Mouse (Mus musculus): Measurements from ENCODE around the gene Gm16253. TPM values are rescaled to one million over a fixed set of nuclear protein-coding genes. Genes with fewer than 3 reads are reported as not detected.

The Gm16253 gene
- polyA plus RNA-seq, 1 experiment from 2014 or later, result 1.2 TPM

DNA sequence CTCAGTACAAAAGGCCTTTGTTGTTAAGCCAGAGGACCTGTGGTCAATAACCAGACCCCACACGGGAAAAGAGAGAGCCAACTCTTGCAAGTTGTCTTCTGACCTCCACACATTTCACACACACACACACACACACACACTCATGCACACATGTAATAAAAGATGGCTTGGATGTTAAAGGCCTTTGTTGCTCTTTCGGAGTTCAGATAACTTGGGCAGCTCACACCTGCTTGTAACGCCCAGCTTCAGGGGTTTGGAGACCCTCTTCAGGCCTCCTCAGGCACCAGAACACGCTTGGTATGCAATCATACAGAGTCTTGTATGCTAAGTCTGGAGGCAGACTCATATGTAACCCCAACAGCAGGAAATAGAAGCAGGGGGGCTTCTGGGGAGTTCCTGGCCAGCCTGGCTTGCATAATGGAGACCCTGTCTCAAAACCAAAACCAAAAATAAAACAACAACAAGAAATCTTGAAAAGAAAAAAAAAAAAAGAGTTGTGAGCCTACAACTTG, 2.5 kb downstream of the Gm16253 start:
- Histone ChIP-seq H3K4me3 (no peak overlapping the region), H3K4me1 (replicated peaks) (peaks cover 31% of the 10 kb centered on the region), H3K4me2 (no peak overlapping the region), H3K27me3 (peaks cover 11% of the 10 kb centered on the region), H3K27ac (no peak overlapping the region), H3K36me3 (no peaks in the 10 kb centered on the region), H3K9me3 (no peaks in the 10 kb centered on the region), H3K9ac (0 out of 2 replicates have a peak overlapping the region, but pooled peaks have one; percentile 43)
- ATAC-seq (ENCODE audit: low FRiP score), result no peak
- 71% methylated on average over 4 of the region's 4 CpGs for WGBS

DNA sequence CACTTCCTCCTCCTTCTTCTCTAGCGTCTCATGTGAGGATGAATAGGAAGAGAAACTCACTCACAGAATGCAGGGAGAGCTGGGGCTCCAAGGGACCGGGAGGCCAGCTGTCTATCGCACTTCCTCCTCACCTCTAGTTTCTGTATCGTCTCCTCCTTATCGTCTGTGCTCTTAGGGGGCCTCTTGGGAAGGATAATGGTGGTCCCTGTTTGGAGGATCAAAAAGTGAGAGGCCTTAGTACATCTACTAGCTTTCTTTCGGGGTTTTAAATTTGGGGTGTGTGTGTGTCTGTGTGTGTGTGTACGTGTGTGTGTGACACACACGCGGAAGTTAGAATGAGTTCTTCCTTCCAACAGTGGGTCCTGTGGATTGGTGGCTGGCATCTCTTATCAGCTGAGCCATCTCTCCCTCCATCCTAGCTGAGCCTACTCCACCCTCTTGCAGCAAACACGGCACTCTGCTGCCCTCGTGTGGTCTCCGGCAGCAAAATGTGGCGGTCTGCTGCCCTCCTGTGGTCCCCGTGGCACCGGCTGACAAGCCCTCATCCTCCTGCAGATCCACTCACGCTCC, 3.2 kb downstream of the Gm16253 start:
- Histone ChIP-seq H3K9me3 (no peaks in the 10 kb centered on the region), H3K4me2 (peak overlapping the region; percentile 58), H3K4me1 (replicated peaks) (peaks cover 31% of the 10 kb centered on the region), H3K36me3 (no peaks in the 10 kb centered on the region), H3K27me3 (peaks cover 11% of the 10 kb centered on the region), H3K27ac (no peak overlapping the region), H3K4me3 (peak overlapping the region; percentile 30), H3K9ac (peak overlapping the region; percentile 72)
- peak; percentile 83 for ATAC-seq (ENCODE audit: low FRiP score)
- WGBS, result 15% methylated on average over 16 of the region's 16 CpGs

DNA sequence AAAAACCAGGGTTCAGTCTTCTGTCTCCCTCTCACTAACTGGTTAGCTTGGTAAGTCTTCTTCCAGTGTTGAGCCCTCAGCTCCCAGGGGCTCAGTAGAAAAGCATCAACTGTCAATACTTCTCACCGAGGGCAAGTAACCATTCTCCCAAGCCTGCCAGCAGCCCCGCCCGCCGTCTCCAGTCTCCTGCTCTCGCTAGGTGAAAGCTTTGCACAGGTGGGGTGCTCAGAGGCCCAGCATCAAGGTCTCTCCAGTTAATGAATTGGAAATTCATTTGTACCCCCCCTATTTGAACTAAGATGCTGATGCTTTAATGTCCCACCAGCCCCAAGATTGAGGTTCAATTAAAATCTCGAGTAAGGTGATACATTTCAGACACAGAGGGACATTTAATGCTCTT, 4.4 kb downstream of the Gm16253 start:
- Histone ChIP-seq H3K9ac (no peak overlapping the region), H3K27ac (no peak overlapping the region), H3K27me3 (peaks cover 11% of the 10 kb centered on the region), H3K9me3 (no peaks in the 10 kb centered on the region), H3K4me1 (replicated peaks) (peaks cover 27% of the 10 kb centered on the region), H3K36me3 (no peaks in the 10 kb centered on the region), H3K4me3 (no peak overlapping the region), H3K4me2 (no peak overlapping the region)
- ATAC-seq (ENCODE audit: low FRiP score), result no peak
- 51% methylated on average over 6 of the region's 6 CpGs for WGBS

DNA sequence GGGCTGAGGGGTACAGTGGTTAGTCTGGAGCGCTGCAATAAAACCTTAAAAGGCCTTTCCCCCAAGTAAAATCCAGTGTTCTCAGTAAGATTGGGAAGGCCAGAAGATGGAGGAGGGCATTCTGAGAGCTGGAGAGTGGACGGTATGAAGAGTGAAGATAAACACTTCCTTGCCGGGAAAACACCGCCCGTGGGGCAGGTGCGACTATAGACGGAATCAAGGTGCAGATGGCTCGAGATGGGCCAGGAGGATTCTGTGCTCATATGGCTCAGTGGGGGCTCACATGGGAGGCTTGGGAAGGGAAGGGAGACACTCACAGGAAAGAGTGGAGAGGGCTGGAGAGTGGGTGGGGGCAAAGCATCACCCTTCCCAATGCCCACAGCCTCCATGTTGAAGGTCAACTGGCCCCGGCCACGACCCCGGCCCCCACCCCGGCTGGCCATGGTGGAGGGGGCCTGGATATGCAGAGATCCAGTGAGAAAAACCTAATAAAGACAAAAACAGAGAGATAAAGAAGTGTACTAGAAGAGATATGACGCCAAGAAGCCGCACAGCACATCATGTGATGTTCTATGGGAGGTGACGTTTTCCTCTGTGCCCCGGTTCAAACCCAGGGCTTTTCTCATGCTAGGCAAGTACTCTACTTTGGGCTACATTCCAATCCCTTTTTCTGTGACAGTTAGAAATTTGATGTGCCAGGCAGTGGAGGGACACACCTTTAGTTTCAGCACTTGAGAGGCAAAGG, 5.2 kb downstream of the Gm16253 start:
- no peak overlapping the region for H3K27ac ChIP-seq
- no peak overlapping the region for H3K4me2 ChIP-seq
- H3K9me3 ChIP-seq, result no peaks in the 10 kb centered on the region
- peaks cover 19% of the 10 kb centered on the region for H3K4me1 ChIP-seq (replicated peaks)
- no peak for ATAC-seq (ENCODE audit: low FRiP score)
- no peak overlapping the region for H3K9ac ChIP-seq
- H3K36me3 ChIP-seq, result no peaks in the 10 kb centered on the region
- 92% methylated on average over 16 of the region's 16 CpGs for WGBS
- H3K4me3 ChIP-seq, result no peak overlapping the region
- peaks cover 11% of the 10 kb centered on the region for H3K27me3 ChIP-seq

DNA sequence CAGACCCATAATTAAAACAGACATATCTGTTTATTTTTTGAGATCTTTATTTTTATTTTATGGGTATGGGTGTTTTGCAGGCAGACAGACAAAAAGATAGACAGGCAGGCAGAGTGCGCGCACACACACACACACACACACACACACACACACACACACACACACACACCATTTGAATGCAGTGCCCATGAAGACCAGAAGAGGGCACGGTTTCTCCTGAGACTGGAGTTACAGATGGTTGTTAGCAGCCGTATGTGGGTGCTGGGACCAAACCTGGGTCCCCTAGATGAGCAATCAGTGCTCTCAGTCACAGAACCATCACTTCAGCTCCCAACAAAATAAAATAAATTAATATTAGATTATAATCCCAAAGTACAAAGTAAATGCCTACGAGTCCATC, 6.6 kb downstream of the Gm16253 start:
- no peak overlapping the region for H3K27ac ChIP-seq
- peaks cover 11% of the 10 kb centered on the region for H3K27me3 ChIP-seq
- no peak for ATAC-seq (ENCODE audit: low FRiP score)
- no peaks in the 10 kb centered on the region for H3K36me3 ChIP-seq
- no peak overlapping the region for H3K9ac ChIP-seq
- H3K4me2 ChIP-seq, result no peak overlapping the region
- peaks cover 13% of the 10 kb centered on the region for H3K4me1 ChIP-seq (replicated peaks)
- no peaks in the 10 kb centered on the region; the same call in 1 of the 2 replicates for H3K9me3 ChIP-seq
- WGBS, result 95% methylated on average over 5 of the region's 5 CpGs
- H3K4me3 ChIP-seq, result no peak overlapping the region

DNA sequence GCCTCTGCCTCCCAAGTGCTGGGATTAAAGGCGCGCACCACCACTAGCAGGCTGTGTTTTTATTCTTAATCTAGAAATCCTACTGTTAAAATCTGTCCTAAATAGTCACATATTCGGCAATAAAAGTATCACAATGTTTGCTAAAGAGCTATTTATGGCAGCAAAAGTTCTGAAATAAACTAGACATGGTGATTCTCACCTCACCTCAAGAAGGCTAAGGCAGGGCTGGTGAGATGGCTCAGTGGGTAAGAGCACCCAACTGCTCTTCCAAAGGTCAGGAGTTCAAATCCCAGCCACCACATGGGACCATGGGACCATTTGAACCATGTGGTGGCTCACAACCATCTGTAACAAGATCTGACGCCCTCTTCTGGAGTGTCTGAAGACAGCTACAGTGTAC, 13.9 kb downstream of the Gm16253 start:
- no peak overlapping the region for H3K9ac ChIP-seq
- H3K4me2 ChIP-seq, result no peak overlapping the region
- H3K9me3 ChIP-seq, result no peaks in the 10 kb centered on the region; the same call in 1 of the 2 replicates
- no peak overlapping the region for H3K4me3 ChIP-seq
- H3K27me3 ChIP-seq, result peaks cover 8% of the 10 kb centered on the region
- 79% methylated on average over 4 of the region's 4 CpGs for WGBS
- ATAC-seq (ENCODE audit: low FRiP score), result no peak
- no peak overlapping the region for H3K27ac ChIP-seq
- H3K4me1 ChIP-seq (replicated peaks), result peaks cover 18% of the 10 kb centered on the region
- H3K36me3 ChIP-seq, result no peaks in the 10 kb centered on the region; the same call in 1 of the 2 replicates

DNA sequence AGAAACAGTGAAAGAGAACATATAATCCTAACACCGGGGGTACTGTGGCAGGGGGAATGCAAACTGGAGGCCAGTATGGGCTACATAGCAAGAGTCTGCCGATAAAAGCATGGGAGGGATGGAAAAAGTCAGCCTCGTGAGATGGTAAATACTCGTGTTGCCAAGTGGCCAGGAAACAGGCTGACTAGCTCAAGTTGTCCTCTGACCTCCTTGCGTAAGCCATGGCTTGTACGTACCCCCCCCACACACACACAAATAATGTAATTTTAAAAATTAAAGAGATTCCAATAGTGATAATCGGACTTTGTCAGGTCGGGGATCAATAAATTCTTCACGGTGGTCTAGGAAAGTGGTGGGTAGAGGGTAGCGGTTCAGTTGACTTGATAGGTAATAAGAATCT, 16.6 kb downstream of the Gm16253 start:
- H3K4me1 ChIP-seq (replicated peaks), result peaks cover 46% of the 10 kb centered on the region
- no peaks in the 10 kb centered on the region for H3K9me3 ChIP-seq
- 0 out of 2 replicates have a peak, but pooled peaks have one; percentile 0 for ATAC-seq (ENCODE audit: low FRiP score)
- 1% methylated on average over 10 of the region's 10 CpGs for WGBS
- peaks cover 13% of the 10 kb centered on the region for H3K27me3 ChIP-seq
- peak overlapping the region; percentile 69 for H3K4me2 ChIP-seq
- no peaks in the 10 kb centered on the region; the same call in 1 of the 2 replicates for H3K36me3 ChIP-seq
- peak overlapping the region; percentile 76 for H3K9ac ChIP-seq
- peak overlapping the region; percentile 89 for H3K27ac ChIP-seq
- peak overlapping the region; percentile 60 for H3K4me3 ChIP-seq

DNA sequence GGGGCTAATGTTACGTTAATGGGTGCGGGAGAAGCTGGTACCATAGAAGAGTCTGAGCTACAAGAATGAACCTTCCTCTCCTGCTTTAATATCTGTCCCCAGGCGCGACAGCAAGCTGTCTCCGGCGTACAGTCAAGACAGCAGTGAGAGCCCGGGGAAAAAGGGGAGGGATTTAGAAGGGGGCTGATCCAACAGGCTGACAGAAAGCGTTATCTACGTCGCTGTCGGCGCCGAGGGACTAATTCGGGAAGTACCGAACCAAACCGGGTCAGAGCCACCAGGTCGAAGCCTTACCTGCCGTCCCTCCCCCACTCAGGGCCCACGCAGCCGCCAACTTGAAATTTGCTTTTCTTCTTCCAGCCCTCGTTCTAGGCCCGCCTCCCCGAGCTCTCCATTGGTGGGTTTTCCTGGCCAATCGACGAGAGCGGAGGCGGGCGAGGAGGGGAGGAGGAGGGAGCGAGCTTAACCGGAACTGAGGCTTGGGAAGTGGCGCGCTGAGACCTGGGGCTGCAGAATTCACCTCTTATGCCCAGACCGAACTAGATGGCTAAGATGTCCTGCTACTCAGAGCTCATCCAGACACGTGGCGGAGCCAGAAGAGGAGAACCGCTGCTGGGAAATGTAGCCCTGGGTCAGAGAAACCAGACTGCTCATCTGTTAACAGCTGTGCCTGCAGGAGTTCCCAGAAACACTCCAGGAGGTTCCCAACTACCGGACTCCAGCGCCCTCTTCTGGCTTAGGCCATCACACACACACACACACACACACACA, 17.2 kb downstream of the Gm16253 start, which contains the start of gene Polr3gl:
TSS of gene Polr3gl (minus strand) at position 392 of the 771 bp plus-strand sequence.
- H3K27me3 ChIP-seq, result peaks cover 13% of the 10 kb centered on the region
- H3K4me3 ChIP-seq, result peak within 1 kb of the TSS; percentile 60
- peaks cover 52% of the 10 kb centered on the region for H3K4me1 ChIP-seq (replicated peaks)
- peak; percentile 83 for ATAC-seq (ENCODE audit: low FRiP score)
- peak within 1 kb of the TSS; percentile 69 for H3K4me2 ChIP-seq
- H3K27ac ChIP-seq, result peak within 1 kb of the TSS; percentile 89
- no peaks in the 10 kb centered on the region for H3K9me3 ChIP-seq
- peak within 1 kb of the TSS; percentile 76 for H3K9ac ChIP-seq
- WGBS, result under 1% methylated on average over 36 of the region's 38 CpGs
- H3K36me3 ChIP-seq, result no peaks in the 10 kb centered on the region; the same call in 1 of the 2 replicates

DNA sequence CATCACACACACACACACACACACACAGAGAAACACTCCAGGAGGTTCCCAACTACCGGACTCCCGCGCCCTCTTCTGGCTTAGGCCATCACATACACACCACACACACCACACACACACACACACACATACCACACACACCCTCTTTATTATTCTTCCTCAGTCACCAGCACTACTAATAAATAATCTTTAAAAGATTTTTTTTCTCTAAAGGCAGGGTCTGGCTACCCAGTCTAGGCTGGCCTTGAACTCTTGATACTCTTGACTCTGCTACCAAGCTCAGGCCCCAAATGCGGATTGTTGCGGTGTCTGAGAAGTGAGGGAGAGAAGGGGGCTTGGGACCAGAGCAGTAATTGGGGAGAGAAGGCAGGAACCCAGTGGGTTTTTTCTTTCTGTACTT, 18.1 kb downstream of the Gm16253 start:
- H3K9ac ChIP-seq, result no peak overlapping the region
- peaks cover 13% of the 10 kb centered on the region for H3K27me3 ChIP-seq
- no peak overlapping the region for H3K4me2 ChIP-seq
- H3K4me1 ChIP-seq (replicated peaks), result peaks cover 59% of the 10 kb centered on the region
- no peaks in the 10 kb centered on the region; the same call in 1 of the 2 replicates for H3K36me3 ChIP-seq
- H3K9me3 ChIP-seq, result no peaks in the 10 kb centered on the region
- no peak overlapping the region for H3K4me3 ChIP-seq
- 76% methylated on average over 5 of the region's 5 CpGs for WGBS
- H3K27ac ChIP-seq, result no peak overlapping the region
- no peak for ATAC-seq (ENCODE audit: low FRiP score)

DNA sequence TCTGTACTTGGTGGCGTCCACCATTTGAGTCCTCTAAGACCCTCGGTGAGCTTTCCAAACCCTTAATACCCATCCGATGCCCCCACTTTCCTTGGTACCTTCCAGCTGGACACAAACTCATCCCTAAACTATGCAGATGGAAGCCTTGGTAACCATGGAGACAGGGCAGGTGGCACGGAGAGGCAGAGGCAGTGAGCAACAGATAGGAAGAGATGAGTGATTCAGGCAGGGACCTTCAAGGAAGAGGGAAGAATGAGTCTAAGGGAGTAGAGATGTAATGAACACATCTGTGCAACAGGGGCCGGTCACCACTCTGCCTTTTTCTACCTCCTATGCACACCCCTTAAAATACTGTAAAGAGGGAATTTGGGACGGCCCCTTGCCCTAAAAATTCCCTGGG, 18.9 kb downstream of the Gm16253 start:
- Histone ChIP-seq H3K9me3 (no peaks in the 10 kb centered on the region), H3K9ac (peak overlapping the region; percentile 85), H3K4me2 (peak overlapping the region; percentile 98), H3K4me3 (peak overlapping the region; percentile 53), H3K27me3 (peaks cover 13% of the 10 kb centered on the region), H3K27ac (peak overlapping the region; percentile 66; the same call in 1 of the 2 replicates), H3K36me3 (no peaks in the 10 kb centered on the region), H3K4me1 (replicated peaks) (peaks cover 67% of the 10 kb centered on the region)
- WGBS, result 16% methylated on average over 6 of the region's 6 CpGs
- ATAC-seq (ENCODE audit: low FRiP score), result no peak

DNA sequence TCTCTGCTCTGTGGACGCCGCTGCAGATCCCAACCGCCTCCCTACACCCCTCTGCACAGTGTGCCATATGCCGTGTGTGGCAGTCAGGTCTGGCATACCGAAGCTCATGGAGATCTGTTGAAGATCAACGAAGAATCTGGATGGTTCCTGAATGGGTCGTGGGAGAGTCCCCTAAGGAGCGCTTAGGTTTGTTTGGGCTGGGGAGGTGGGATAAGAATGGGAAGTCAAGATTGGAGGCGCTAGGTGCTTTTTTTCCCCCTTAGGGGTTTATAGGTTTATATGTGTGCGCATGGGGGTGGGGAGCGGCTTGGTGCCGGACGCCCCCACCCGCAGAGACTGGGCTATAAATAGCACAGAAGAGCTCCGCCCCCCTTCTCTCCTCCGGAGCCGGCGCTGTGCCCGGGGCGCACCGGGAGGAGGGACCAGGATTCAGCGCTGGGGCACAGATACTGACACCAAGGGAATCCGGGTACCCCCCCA, 19.5 kb downstream of the Gm16253 start, which contains the start of gene Ankrd34a:
TSS of gene Ankrd34a (plus strand) at position 409 of the 480 bp plus-strand sequence.
- peaks cover 67% of the 10 kb centered on the region for H3K4me1 ChIP-seq (replicated peaks)
- ATAC-seq (ENCODE audit: low FRiP score), result no peak

DNA sequence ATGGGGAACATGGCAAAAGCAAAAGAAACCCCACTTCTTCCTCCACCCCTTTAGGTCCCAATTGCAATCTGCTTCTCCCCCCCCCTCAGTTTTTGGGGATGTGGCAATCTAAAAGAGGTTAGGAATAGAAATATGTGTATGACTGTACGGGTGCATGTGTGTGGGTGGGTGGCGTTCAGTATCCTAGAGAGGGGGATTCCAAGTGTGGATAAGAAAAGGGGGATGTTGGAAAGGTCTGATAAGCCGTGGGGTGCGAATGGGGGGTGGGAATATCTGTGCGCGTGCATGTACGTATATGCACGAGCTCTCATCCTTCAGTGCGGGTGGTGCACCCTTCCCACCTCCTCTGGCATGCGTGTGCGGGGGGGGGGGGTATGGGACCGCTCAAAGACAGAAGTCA, 20.1 kb downstream of the Gm16253 start:
- peak overlapping the region; percentile 98 for H3K4me2 ChIP-seq
- no peaks in the 10 kb centered on the region for H3K36me3 ChIP-seq
- peaks cover 69% of the 10 kb centered on the region for H3K4me1 ChIP-seq (replicated peaks)
- peak overlapping the region; percentile 66 for H3K27ac ChIP-seq
- H3K4me3 ChIP-seq, result peak overlapping the region; percentile 53
- H3K27me3 ChIP-seq, result peaks cover 13% of the 10 kb centered on the region
- WGBS, result 2% methylated on average over 12 of the region's 12 CpGs
- peak overlapping the region; percentile 85 for H3K9ac ChIP-seq
- ATAC-seq (ENCODE audit: low FRiP score), result no peak
- H3K9me3 ChIP-seq, result no peaks in the 10 kb centered on the region

More for the DNA sequence above, 19.5 kb downstream of the Gm16253 start, which contains the start of gene Ankrd34a:
- WGBS, result 0% methylated on average over 21 of the region's 23 CpGs
- H3K27ac ChIP-seq, result peak within 1 kb of the TSS; percentile 74
- H3K36me3 ChIP-seq, result no peaks in the 10 kb centered on the region
- H3K9ac ChIP-seq, result peak within 1 kb of the TSS; percentile 85
- H3K4me3 ChIP-seq, result peak within 1 kb of the TSS; percentile 53
- peaks cover 13% of the 10 kb centered on the region for H3K27me3 ChIP-seq
- H3K9me3 ChIP-seq, result no peaks in the 10 kb centered on the region
- H3K4me2 ChIP-seq, result peak within 1 kb of the TSS; percentile 98

All from hindbrain, embryonic 13.5 days (tissue).